Mouse (Mus musculus) MEL (cell line): ENCODE results near the gene St6gal1.

Experiments used
- CHD1 ChIP-seq: IDR thresholded peaks from 2 replicates; pipeline ENCODE4 v1.6.1; 2012; ENCODE audit warnings: low read depth, mild to moderate bottlenecking, inconsistent platforms, low read length, improper control_type of control experiment
- CTCF ChIP-seq, 3 experiments: IDR thresholded peaks in 2 of 3; conservative IDR thresholded peaks in 1 of 3; 2 replicates each; pipeline ENCODE4 v1.5.1; 2011 to 2012; ENCODE audit warnings: low read length in 3 of 3, low read depth in 2 of 3, mild to moderate bottlenecking in 2 of 3, improper control_type of control experiment in 1 of 3, inconsistent platforms in 1 of 3, mixed read lengths in 1 of 3, moderate library complexity in 1 of 3; ENCODE audit not compliant: control insufficient read depth in 1 of 3, insufficient read depth in 1 of 3, poor library complexity in 1 of 3, severe bottlenecking in 1 of 3
- E2F4 ChIP-seq: IDR thresholded peaks from 2 replicates; pipeline ENCODE4 v1.6.1; 2011; ENCODE audit warnings: low read depth, low read length, improper control_type of control experiment, borderline replicate concordance
- GATA1 ChIP-seq: IDR thresholded peaks from 2 replicates; pipeline ENCODE4 v1.6.1; 2011; ENCODE audit warnings: low read depth, low read length, improper control_type of control experiment
- KAT2A ChIP-seq: conservative IDR thresholded peaks from 2 replicates; pipeline ENCODE4 v1.6.1; 2012; ENCODE audit warnings: low read depth, low read length, improper control_type of control experiment, inconsistent platforms
- MAFK ChIP-seq: IDR thresholded peaks from 2 replicates; pipeline ENCODE4 v1.6.1; 2011; ENCODE audit warnings: low read depth, mild to moderate bottlenecking, low read length, improper control_type of control experiment, borderline replicate concordance
- MAX ChIP-seq: IDR thresholded peaks from 2 replicates; pipeline ENCODE4 v1.6.1; 2011; ENCODE audit warnings: low read length, improper control_type of control experiment
- POLR2A ChIP-seq, 2 experiments: IDR thresholded peaks; 2 replicates each; pipeline ENCODE4 v1.6.1; 2011 to 2012; ENCODE audit warnings: low read length in 2 of 2, mild to moderate bottlenecking in 2 of 2, control low read depth in 1 of 2, improper control_type of control experiment in 1 of 2, low read depth in 1 of 2, moderate library complexity in 1 of 2; ENCODE audit not compliant: control insufficient read depth in 1 of 2, insufficient read depth in 1 of 2, poor library complexity in 1 of 2
- POLR2AphosphoS2 ChIP-seq: IDR thresholded peaks from 2 replicates; pipeline ENCODE4 v1.6.1; 2011; ENCODE audit warnings: low read length, improper control_type of control experiment
- POLR2AphosphoS5 ChIP-seq: IDR thresholded peaks from 2 replicates; pipeline ENCODE4 v1.6.1; 2012; ENCODE audit warnings: low read depth, borderline replicate concordance, mild to moderate bottlenecking, inconsistent platforms, low read length, moderate library complexity, mixed read lengths
- SIN3A ChIP-seq: IDR thresholded peaks from 2 replicates; pipeline ENCODE4 v1.6.1; 2012; ENCODE audit warnings: low read length, improper control_type of control experiment, inconsistent platforms
- ZKSCAN1 ChIP-seq: IDR thresholded peaks from 2 replicates; pipeline ENCODE4 v1.6.1; 2012; ENCODE audit warnings: low read depth, mild to moderate bottlenecking, inconsistent platforms, low read length, improper control_type of control experiment, moderate library complexity

DNA sequence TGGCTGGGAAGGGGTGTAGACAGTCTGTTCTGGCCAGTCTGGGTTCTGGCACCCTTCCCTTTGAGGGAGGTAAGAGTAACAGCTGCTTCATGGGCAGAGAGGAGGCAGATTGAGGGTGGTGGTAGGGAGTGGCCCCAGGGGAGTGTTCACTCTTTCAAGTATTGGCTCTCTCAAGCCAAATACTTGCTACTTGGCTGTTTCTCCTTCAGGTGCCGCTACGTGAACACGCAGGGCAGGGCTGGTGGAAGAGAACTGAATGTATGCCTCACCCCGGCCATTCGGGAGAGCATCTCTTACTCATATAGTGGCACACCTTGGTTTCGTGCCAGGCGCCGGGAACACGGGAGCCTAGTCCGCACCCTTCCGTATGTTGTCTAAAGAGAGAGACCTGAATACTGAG is 41.8 kb downstream of the St6gal1 start:
- TF ChIP-seq CTCF (IDR thresholded peaks at IDR 0.05 in 2 of 3, conservative IDR thresholded peaks at IDR 0.05 in 1 of 3; ENCODE audit: control insufficient read depth in 1 of 3, insufficient read depth in 1 of 3, low read depth in 2 of 3, low read length in 3 of 3, poor library complexity in 1 of 3, severe bottlenecking in 1 of 3), result no peak
- TF ChIP-seq SIN3A, result no peak
- no peak for TF ChIP-seq GATA1
- TF ChIP-seq ZKSCAN1, result no peak
- TF ChIP-seq MAFK, result no peak
- TF ChIP-seq CHD1, result no peak
- no peak for TF ChIP-seq E2F4
- no peak for TF ChIP-seq POLR2A (IDR thresholded peaks at IDR 0.05; ENCODE audit: control insufficient read depth in 1 of 2, insufficient read depth in 1 of 2, low read depth in 1 of 2, low read length in 2 of 2, poor library complexity in 1 of 2)
- no peak for TF ChIP-seq POLR2AphosphoS2
- no peak for TF ChIP-seq KAT2A
- TF ChIP-seq POLR2AphosphoS5, result no peak
- no peak for TF ChIP-seq MAX
